Mouse (Mus musculus): ENCODE measurements at regions not wholly inside any gene's neighbourhood (a gene's known extent, or its start where the extent isn't known, plus 50 kb on each side); places are given as distances from the start of the nearest gene placed in this dataset.
"Not testable (repeated sequence)": the region's sequence is repeated elsewhere in the genome, so short reads cannot be mapped to it uniquely, and the experiment has no call there.

DNA sequence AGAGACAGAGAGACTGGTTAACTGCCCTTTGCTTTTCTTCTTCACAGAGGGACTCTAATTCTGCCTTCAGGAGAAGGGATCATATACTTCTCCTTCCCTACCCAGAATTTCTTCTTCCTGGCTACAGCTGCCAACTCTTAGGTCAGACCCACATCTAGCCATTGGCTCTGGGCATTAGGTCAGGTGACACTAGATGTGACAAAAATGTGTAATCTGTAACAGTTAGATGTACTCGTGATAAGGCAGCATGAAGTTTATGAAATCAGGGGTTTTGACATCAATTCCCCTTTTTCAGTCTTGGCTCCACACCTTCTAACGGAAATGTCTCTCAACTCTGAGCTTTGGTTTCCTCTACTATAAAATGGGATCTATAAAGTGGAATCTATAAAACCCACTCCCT is 428.4 kb downstream of the Bmper start:
- 96% methylated on average over 2 of the region's 2 CpGs for WGBS
- Histone ChIP-seq H3K36me3 (no peaks in the 10 kb centered on the region), H3K4me1 (no peaks in the 10 kb centered on the region), H3K27ac (replicated peaks) (no peak overlapping the region), H3K4me3 (no peak overlapping the region), H3K27me3 (ENCODE audit: low read depth, poor library complexity, severe bottlenecking) (no peaks in the 10 kb centered on the region), H3K9me3 (replicated peaks) (no peaks in the 10 kb centered on the region)
- DNase-seq (ENCODE audit: low spot score) = no peak

DNA sequence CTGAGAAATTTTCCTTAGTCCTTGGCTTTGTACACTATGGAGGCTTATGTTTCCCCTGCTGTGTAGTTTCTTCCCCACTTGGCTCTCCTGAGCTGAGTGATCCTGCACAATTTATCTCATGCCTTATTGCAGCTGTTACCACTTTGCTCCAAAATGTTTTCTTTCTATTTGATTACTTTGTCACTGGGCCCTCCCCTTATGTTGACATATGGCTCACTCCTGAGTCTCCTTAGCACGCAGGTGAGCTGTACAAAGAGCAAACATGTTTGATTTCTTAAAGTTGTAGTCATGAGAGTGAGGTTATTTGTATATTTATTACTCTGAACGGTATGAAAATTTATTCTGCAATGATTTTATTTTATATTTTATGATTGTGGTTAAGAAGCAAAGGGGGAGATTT is 430.2 kb downstream of the Bmper start:
- H3K4me1 ChIP-seq = no peaks in the 10 kb centered on the region
- no peak overlapping the region for H3K27ac ChIP-seq (replicated peaks)
- 77% methylated on average over 2 of the region's 2 CpGs for WGBS
- no peaks in the 10 kb centered on the region for H3K36me3 ChIP-seq
- H3K9me3 ChIP-seq (replicated peaks) = no peaks in the 10 kb centered on the region
- no peak for DNase-seq (ENCODE audit: low spot score)
- no peak overlapping the region for H3K4me3 ChIP-seq
- no peaks in the 10 kb centered on the region for H3K27me3 ChIP-seq (ENCODE audit: low read depth, poor library complexity, severe bottlenecking)

DNA sequence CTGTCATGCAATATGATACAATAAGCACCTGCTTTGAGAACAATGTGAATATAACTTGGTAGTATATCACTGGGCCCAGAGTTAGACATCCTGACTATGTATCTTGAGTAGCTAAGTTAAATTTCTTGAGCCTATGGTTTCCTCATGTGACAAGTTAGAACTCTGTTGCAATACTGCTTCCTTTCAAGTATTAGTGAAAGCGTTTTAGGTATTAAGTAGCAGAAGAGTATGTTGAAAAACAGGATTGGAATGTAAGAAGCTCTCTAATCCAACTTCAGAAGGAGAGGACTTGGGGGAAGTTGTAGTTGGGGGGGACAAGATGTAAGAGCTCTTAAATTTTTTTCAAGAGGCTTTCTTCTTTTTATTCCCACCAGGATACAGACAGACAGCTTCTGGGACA is 431.9 kb downstream of the Bmper start:
- no peaks in the 10 kb centered on the region for H3K9me3 ChIP-seq (replicated peaks)
- H3K27ac ChIP-seq (replicated peaks) = no peak overlapping the region
- H3K4me1 ChIP-seq = no peaks in the 10 kb centered on the region
- H3K4me3 ChIP-seq = no peak overlapping the region
- no peak for DNase-seq (ENCODE audit: low spot score)
- no peaks in the 10 kb centered on the region for H3K36me3 ChIP-seq
- no peaks in the 10 kb centered on the region for H3K27me3 ChIP-seq (ENCODE audit: low read depth, poor library complexity, severe bottlenecking)
- WGBS = 77% methylated on average over 1 of the region's 1 CpGs

DNA sequence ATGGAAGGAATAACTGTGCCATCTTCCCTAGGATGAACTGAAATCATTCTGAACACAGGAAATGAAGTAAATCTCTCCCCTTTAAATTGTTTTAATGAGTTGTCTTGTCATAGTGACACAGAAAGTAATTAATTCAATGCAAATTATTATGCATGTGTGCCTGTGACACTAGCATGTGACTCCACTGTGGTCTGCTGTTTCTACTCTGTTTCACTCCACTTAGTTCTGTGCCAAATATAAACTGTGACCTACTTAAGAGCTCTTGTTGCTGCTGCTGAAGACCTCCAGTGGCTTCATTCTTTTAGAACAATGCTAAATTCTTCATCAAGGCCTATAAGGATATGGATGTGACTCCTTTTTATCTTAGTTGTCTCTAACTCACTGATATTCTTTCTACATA is 431.8 kb upstream of the Npsr1 start:
- no peaks in the 10 kb centered on the region for H3K36me3 ChIP-seq
- no peaks in the 10 kb centered on the region for H3K4me1 ChIP-seq
- H3K4me3 ChIP-seq = no peak overlapping the region
- DNase-seq (ENCODE audit: low spot score) = no peak
- H3K27me3 ChIP-seq (ENCODE audit: low read depth, poor library complexity, severe bottlenecking) = no peaks in the 10 kb centered on the region
- H3K27ac ChIP-seq (replicated peaks) = no peak overlapping the region
- no peaks in the 10 kb centered on the region for H3K9me3 ChIP-seq (replicated peaks)

DNA sequence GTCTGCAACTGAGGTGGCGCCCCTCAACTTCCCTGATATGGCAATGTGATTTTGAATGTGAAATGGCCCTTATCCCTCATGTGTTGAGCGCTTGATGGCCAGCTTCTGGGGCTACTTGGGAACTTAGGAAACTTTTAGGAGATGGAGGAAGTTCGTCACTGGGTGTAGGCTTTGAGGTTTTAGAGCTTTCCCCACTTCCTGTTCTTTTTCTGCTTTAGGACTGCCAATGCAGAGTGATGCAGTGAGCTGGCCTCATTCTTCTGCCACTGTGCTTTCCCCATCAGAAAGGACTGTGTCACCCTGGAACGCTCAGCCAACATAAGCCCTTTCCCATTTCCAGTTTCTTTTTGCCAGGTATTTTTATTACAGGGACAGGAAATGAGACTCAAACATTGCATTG is 428.6 kb upstream of the Npsr1 start:
- H3K4me3 ChIP-seq = no peak overlapping the region
- H3K4me1 ChIP-seq = no peaks in the 10 kb centered on the region
- H3K27ac ChIP-seq (replicated peaks) = no peak overlapping the region
- H3K36me3 ChIP-seq = no peaks in the 10 kb centered on the region
- WGBS = 85% methylated on average over 4 of the region's 4 CpGs
- DNase-seq (ENCODE audit: low spot score) = no peak
- H3K9me3 ChIP-seq (replicated peaks) = no peaks in the 10 kb centered on the region
- H3K27me3 ChIP-seq (ENCODE audit: low read depth, poor library complexity, severe bottlenecking) = no peaks in the 10 kb centered on the region

DNA sequence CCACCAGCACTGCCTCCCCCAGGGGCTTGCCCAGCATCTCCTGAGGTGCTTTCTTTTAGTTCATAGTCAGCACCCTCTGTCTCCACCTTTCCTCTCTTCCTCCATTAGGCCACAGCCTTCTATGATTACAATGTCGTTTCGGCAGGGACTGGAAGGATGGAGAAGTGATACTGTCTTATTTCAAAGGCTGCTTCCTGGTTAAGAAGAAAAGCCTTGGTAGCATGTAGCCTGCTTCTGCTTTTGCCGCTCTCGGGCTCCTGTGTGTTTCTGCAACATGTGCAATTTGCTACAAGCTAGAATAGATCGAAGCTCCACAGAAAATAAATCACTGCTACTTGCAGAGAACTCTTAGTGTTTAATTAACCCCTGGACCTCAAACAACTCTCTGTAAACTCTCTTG is 427.2 kb upstream of the Npsr1 start:
- H3K4me1 ChIP-seq = no peaks in the 10 kb centered on the region
- no peaks in the 10 kb centered on the region for H3K9me3 ChIP-seq (replicated peaks)
- no peaks in the 10 kb centered on the region for H3K27me3 ChIP-seq (ENCODE audit: low read depth, poor library complexity, severe bottlenecking)
- H3K27ac ChIP-seq (replicated peaks) = no peak overlapping the region
- no peak for DNase-seq (ENCODE audit: low spot score)
- WGBS = 69% methylated on average over 5 of the region's 5 CpGs
- H3K4me3 ChIP-seq = no peak overlapping the region
- no peaks in the 10 kb centered on the region for H3K36me3 ChIP-seq

DNA sequence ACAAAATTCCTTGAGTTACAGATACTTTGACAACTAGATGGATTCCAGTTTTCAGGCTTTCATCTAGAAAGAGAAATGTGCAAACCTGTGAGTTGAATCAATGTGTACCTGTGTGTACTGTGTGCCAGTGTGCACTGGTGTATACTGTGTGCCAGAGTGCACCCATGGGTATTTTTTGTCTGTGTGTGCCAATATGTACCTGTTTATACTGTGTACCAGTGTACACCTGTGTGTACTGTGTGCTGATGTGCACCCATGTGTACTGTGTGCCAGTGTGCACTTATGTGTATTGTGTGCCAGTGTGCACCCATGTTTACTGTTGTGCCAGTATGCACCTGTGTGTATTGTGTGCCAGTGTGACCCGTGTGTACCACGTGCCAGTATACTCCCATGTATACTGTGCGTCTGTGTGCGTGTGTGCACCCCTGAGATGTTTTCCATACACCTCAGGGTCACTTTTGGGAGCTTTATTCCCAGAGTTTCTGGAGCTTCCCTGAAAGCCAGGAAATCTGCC is 424.4 kb upstream of the Npsr1 start:
- Histone ChIP-seq H3K4me3 (no peak overlapping the region), H3K27ac (replicated peaks) (no peak overlapping the region), H3K36me3 (no peaks in the 10 kb centered on the region), H3K4me1 (no peaks in the 10 kb centered on the region), H3K27me3 (ENCODE audit: low read depth, poor library complexity, severe bottlenecking) (no peaks in the 10 kb centered on the region), H3K9me3 (replicated peaks) (no peaks in the 10 kb centered on the region)
- WGBS = 89% methylated on average over 4 of the region's 4 CpGs
- no peak for DNase-seq (ENCODE audit: low spot score)

DNA sequence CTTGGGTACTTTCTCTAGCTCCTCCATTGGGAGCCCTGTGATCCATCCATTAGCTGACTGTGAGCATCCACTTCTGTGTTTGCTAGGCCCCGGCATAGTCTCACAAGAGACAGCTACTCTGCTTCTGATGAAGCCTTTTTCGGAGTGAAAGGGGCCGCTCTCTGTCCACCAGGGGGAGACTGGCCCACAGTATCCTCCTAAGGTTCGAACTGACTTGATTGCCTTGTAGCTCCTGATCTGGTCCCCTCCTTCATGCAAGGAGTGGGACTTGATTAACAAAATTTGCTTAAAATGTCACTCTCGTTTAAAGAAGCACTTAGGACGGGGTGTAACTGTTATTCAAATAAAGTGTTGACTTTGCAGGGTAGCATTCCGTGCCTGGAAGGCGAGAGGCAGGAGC is 423.0 kb upstream of the Npsr1 start:
- peak; percentile 35 for DNase-seq (ENCODE audit: low spot score)
- 46% methylated on average over 8 of the region's 8 CpGs for WGBS
- Histone ChIP-seq H3K36me3 (no peaks in the 10 kb centered on the region), H3K4me1 (no peaks in the 10 kb centered on the region), H3K27ac (replicated peaks) (no peak overlapping the region), H3K4me3 (no peak overlapping the region), H3K27me3 (ENCODE audit: low read depth, poor library complexity, severe bottlenecking) (no peaks in the 10 kb centered on the region), H3K9me3 (replicated peaks) (no peaks in the 10 kb centered on the region)

DNA sequence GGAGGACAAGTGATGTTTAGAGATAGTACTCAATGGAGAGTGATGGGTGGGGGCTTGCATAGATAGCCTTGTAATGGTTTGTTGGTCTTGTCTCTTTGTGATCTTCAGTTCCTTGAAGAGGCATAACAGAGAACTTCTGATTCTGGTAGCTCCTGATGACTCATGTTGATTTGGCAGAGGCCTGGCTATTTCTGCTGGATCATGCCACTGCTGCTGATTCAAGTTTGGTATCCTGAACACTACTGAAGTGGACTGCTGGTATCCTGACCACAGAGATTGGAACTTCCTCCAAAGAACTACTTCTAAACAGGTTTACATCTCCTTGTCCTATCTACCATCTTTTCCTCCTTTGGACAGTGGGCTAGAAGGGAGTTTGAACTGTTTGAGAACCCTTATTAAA is 408.3 kb upstream of the Npsr1 start:
- DNase-seq (ENCODE audit: low spot score) = no peak
- no peak overlapping the region for H3K27ac ChIP-seq (replicated peaks)
- no peaks in the 10 kb centered on the region for H3K36me3 ChIP-seq
- no peaks in the 10 kb centered on the region for H3K9me3 ChIP-seq (replicated peaks)
- H3K4me1 ChIP-seq = no peaks in the 10 kb centered on the region
- no peak overlapping the region for H3K4me3 ChIP-seq
- H3K27me3 ChIP-seq (ENCODE audit: low read depth, poor library complexity, severe bottlenecking) = no peaks in the 10 kb centered on the region

DNA sequence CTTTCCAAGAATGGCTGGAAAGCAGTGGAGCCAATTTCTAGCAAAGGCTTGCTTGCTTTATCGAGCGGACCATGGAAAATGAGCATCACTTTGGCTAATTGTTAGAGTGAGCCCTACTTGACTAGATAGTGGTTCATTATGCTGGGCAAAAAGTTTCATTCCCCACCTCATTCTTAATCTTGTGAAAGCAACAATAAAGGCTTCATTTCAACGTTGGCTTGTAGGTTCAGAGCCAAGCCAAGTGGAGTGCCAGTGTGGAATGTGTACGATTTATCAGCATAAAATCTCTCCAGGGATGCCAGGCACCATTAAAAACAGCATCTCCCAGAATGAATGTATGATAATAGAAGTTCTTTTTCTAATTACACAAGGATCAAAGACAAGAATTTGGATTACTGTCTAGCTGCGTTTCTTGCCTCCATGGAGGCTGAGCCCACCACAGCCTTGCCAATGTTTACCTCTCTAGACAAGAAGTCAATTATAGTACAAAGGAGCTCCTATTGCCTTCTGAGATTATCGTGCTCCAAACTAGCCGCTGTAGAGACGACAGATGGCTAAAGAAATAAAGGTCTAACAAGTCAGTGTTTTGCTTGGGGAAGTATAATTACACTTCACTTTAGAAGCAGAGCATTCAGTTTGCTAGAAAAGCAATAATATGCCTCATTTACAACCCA is 404.9 kb upstream of the Npsr1 start:
- Histone ChIP-seq H3K9me3 (replicated peaks) (no peaks in the 10 kb centered on the region), H3K4me3 (no peak overlapping the region), H3K4me1 (no peaks in the 10 kb centered on the region), H3K27me3 (ENCODE audit: low read depth, poor library complexity, severe bottlenecking) (no peaks in the 10 kb centered on the region), H3K27ac (replicated peaks) (no peak overlapping the region), H3K36me3 (no peaks in the 10 kb centered on the region)
- no peak for DNase-seq (ENCODE audit: low spot score)
- WGBS = 72% methylated on average over 8 of the region's 8 CpGs

DNA sequence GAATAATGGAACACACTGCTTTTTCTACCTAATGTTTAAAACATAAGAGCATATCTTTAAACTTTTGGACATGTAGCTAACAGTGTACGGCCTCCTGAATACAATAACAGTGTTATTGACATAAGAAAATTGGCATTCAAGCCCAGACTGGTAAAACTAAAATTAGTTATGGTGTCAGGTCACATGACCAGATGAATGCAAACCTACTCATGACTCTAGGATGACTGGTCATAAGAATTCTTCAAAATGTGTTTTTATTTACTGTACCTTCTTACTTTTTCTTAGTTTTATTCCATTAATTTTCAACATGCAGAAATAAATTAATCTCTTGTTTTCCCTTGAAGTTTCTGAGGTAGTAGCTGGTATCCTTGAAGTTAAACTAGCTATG is 404.4 kb upstream of the Npsr1 start:
- Histone ChIP-seq H3K27me3 (ENCODE audit: low read depth, poor library complexity, severe bottlenecking) (no peaks in the 10 kb centered on the region), H3K36me3 (no peaks in the 10 kb centered on the region), H3K4me1 (no peaks in the 10 kb centered on the region), H3K4me3 (no peak overlapping the region), H3K27ac (replicated peaks) (no peak overlapping the region), H3K9me3 (replicated peaks) (no peaks in the 10 kb centered on the region)
- WGBS = 87% methylated on average over 1 of the region's 1 CpGs
- DNase-seq (ENCODE audit: low spot score) = no peak

DNA sequence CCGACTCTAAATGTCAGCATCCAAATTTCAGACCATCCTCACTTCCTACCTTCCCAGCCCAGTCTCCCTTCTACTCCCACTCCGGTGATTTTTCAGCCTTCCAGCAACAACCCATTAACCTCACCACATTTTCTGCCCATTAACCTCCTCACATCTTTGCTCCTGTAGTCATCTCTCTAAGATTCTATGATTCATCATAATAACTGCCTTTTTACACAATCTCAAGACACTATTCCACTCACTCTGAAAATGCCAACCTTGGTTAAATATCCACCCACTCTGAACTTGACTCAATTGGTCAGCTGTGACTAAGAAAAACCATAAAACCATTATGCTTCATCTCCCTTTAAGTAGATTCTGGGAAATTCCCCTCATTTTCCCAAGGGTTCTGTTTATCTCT is 403.3 kb upstream of the Npsr1 start:
- WGBS = 92% methylated on average over 2 of the region's 2 CpGs
- no peak for DNase-seq (ENCODE audit: low spot score)

DNA sequence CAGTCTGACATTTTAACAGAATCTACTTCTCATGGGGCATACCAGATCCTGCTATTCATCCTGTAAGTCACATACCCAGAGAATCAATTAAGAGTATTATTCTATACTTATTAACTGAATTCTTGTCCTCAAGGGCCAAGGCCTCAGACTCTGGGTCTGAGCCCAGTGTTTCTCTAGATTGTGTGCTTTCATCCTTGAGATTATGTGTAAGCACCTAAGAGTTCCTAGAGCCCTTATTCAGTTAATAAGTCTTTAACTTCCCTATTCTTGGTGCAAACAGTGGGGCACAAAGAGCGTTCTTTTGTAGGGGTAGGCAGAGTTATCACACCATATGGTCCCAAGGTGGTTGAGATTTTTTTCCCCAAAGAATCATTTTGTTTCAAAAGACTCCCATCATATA is 397.2 kb upstream of the Npsr1 start:
- WGBS = 92% methylated on average over 1 of the region's 1 CpGs

More for the DNA sequence above, 403.3 kb upstream of the Npsr1 start:
- Histone ChIP-seq H3K9me3 (replicated peaks) (no peaks in the 10 kb centered on the region), H3K36me3 (no peaks in the 10 kb centered on the region), H3K27ac (replicated peaks) (no peak overlapping the region), H3K4me1 (no peaks in the 10 kb centered on the region), H3K4me3 (no peak overlapping the region), H3K27me3 (ENCODE audit: low read depth, poor library complexity, severe bottlenecking) (no peaks in the 10 kb centered on the region)

DNA sequence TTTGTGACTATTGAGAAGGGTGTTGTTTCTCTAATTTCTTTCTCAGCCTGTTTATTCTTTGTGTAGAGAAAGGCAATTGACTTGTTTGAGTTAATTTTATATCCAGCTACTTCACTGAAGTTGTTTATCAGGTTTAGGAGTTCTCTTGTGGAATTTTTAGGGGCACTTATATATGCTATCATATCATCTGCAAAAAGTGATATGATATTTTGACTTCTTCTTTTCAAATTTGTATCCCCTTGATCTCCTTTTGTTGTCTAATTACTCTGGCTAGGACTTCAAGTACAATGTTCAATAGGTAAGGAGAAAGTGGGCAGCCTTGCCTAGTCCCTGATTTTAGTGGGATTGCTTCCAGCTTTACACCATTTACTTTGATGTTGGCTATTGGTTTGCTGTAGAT is 380.2 kb upstream of the Npsr1 start:
- not testable (repeated sequence) for H3K27me3 ChIP-seq (ENCODE audit: low read depth, poor library complexity, severe bottlenecking); H3K4me1 ChIP-seq; H3K36me3 ChIP-seq; DNase-seq (ENCODE audit: low spot score); H3K9me3 ChIP-seq (replicated peaks); H3K27ac ChIP-seq (replicated peaks); H3K4me3 ChIP-seq

More for the DNA sequence above, 397.2 kb upstream of the Npsr1 start:
- Histone ChIP-seq H3K9me3 (replicated peaks) (no peaks in the 10 kb centered on the region), H3K27ac (replicated peaks) (no peak overlapping the region), H3K4me3 (no peak overlapping the region), H3K36me3 (no peaks in the 10 kb centered on the region), H3K27me3 (ENCODE audit: low read depth, poor library complexity, severe bottlenecking) (no peaks in the 10 kb centered on the region), H3K4me1 (no peaks in the 10 kb centered on the region)
- DNase-seq (ENCODE audit: low spot score) = no peak
